Mouse (Mus musculus) small intestine, adult 2 months (tissue): ENCODE data around the gene Gak. TPM values are rescaled to one million over a fixed set of nuclear protein-coding genes. Genes with fewer than 3 reads are reported as not detected.

Source experiments
- H3K27ac ChIP-seq: fragments of 200-500 bp; 2 replicates; pipeline ENCODE4 v1.5.1; 2012; ENCODE audit warnings: low read depth, low read length, control low read depth, inconsistent platforms; ENCODE audit not compliant: insufficient read depth
- H3K27me3 ChIP-seq: fragments of 200-500 bp; 2 replicates; pipeline ENCODE4 v1.6.1; 2012; ENCODE audit warnings: mild to moderate bottlenecking, moderate library complexity, low read length, inconsistent platforms; ENCODE audit not compliant: control insufficient read depth, insufficient read depth
- H3K36me3 ChIP-seq: fragments of 200-500 bp; 2 replicates; pipeline ENCODE4 v1.6.1; 2012; ENCODE audit warnings: mild to moderate bottlenecking, low read length, control low read depth, inconsistent platforms; ENCODE audit not compliant: control insufficient read depth, insufficient read depth
- H3K4me1 ChIP-seq: fragments of 200-500 bp; 2 replicates; pipeline ENCODE4 v1.6.1; 2012; ENCODE audit warnings: low read length, inconsistent platforms, mixed read lengths; ENCODE audit not compliant: control insufficient read depth, insufficient read depth, insufficient read length
- H3K4me3 ChIP-seq: fragments of 200-500 bp; 2 replicates; pipeline ENCODE4 v1.5.1; 2012; ENCODE audit warnings: low read depth, mild to moderate bottlenecking, control low read depth, inconsistent platforms, low read length, moderate library complexity
- CTCF ChIP-seq: fragments of 200-500 bp; IDR thresholded peaks from 2 replicates; pipeline ENCODE4 v1.5.1; 2012; ENCODE audit warnings: low read depth, mild to moderate bottlenecking, control low read depth, inconsistent platforms, low read length, moderate library complexity, mixed read lengths; ENCODE audit not compliant: insufficient replicate concordance, insufficient read length; ENCODE audit errors: extremely low read depth
- POLR2A ChIP-seq: fragments of 200-500 bp; IDR thresholded peaks from 2 replicates; pipeline ENCODE4 v1.6.1; 2012; ENCODE audit warnings: low read depth, mild to moderate bottlenecking, control low read depth, inconsistent platforms, low read length, moderate library complexity
- WGBS: fragments of 180-500 bp; shearing (Covaris S2); methylation state at CpG from one replicate; pipeline ENCODE4 v1.1.7; 2018; 5-methylcytosine and 5-hydroxymethylcytosine counted together
- polyA plus RNA-seq: library from polyadenylated mRNA; depleted of rRNA; stranded (reverse); fragments of >200 nt; gene quantifications from 2 replicates; pipeline ENCODE4 v1.2.3, GENCODE M21; 2012

Gak gene
- polyA plus RNA-seq, 1 experiment, result 152 TPM

DNA sequence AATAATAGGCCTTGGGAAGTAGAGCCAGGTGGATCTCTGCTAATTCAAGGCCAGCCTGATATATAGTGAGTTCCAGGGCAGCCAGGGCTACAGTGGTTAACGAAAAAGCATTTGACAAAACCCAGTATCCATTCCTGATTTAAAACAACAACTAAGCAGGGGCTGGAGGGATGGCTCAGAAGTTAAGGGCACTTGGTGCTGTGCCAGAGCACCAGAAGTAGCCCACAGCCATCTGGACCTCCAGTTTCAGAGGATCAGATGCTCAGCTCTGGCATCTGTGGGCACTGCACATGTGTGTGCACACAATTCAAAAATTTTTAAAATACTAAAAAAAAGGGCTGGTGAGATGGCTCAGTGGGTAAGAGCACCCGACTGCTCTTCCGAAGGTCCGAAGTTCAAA lies 4.1 kb upstream of the Gak start:
- no peaks in the 10 kb centered on the region for H3K27me3 ChIP-seq
- H3K4me3 ChIP-seq, result no peak overlapping the region
- TF ChIP-seq CTCF, result no peak
- no peak for TF ChIP-seq POLR2A
- no peaks in the 10 kb centered on the region for H3K36me3 ChIP-seq
- no peaks in the 10 kb centered on the region for H3K4me1 ChIP-seq
- H3K27ac ChIP-seq, result no peak overlapping the region
- WGBS, result 86% methylated on average over 4 of the region's 4 CpGs

DNA sequence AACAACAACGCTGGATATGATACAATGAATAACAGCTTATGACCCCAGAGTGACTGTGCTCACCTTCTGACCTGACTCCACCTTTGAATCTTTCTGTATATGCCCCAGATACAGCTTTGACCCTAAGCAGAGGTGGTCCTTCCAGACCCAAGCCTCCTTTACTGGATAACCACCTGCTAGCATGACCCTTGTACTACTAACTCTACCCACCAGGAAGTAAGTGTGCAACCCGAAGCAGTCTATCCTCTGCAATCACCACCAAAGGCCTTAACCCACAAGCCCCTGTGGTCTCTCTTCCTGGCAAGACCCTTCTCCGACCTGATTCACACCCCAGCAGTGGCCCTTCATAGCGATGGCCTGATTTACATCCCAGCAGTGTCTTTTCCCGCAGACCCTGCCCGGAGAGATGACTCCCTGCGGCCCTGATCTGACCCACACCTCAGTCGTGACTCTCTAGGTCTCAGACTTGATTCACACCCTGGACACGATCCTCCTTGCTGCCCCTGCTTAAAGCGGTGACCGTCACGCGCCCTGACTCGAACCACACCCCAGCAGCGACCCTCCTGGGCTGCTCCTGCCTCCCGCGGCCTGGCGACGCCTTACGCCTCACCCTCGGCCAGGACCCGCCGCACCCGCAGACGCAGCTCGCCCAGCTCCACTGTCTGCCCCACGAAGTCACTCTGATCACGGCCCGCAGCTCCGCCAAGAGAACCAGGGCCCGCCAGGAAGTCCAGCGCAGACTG lies 493 bp downstream of the Gak start:
- peaks cover 7% of the 10 kb centered on the region; the same call in 1 of the 2 replicates for H3K4me1 ChIP-seq
- H3K27ac ChIP-seq, result peak overlapping the region; percentile 81
- peak overlapping the region; percentile 79 for H3K4me3 ChIP-seq
- 1% methylated on average over 32 of the region's 32 CpGs for WGBS
- no peaks in the 10 kb centered on the region for H3K27me3 ChIP-seq
- TF ChIP-seq POLR2A, result no peak; the same call in 1 of the 2 replicates
- TF ChIP-seq CTCF, result no peak
- peaks cover 7% of the 10 kb centered on the region for H3K36me3 ChIP-seq

DNA sequence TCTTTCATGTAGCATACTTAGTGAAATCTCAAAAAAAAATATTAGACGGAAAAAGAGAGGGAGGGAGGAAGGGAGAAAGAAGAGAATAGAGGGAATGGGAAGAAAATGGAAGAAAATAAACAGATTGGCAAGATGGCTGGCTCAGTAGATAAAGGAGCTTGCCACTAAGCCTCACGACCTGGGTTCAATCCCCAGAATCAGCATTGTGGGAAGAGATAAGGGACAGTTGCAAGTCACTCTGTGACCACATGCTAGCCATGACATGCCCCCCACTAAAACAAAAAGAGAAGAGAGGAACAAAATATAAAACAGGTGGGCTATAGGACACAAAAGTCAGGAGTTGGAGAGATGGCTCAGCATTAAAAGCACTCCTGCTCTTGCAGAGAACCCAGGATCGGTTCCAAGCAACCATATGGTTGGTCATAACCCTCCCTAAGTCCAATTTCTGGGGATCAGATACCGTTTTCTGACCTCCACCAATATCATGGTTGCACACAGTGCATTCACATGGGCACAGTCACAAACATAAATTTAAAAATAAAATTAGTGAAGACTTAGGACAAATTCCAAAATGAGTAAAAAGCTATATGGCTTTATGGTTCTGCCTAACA lies 3.4 kb downstream of the Gak start:
- TF ChIP-seq POLR2A (no peak), CTCF (no peak)

DNA sequence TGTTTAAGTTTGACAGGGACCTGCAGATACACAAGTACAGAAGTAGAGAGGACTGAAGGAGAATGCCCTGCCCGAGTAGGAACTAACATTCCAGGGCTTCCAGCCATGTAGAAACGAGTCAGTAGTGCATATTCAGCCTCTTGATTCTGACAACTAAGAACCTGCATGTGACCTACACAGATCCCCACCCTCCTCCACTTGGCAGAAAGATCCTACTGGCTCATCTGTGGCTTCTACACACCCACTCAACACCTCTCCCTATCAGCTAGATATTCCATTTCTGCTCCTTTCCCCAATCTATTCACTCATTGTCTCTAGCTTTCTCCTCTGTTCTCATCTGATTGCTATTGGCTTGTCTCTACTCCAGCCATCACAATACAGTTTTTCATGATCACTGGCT lies 7.7 kb downstream of the Gak start:
- H3K27me3 ChIP-seq, result no peaks in the 10 kb centered on the region
- 51% methylated on average over 2 of the region's 2 CpGs for WGBS
- H3K27ac ChIP-seq, result no peak overlapping the region
- no peak overlapping the region for H3K4me3 ChIP-seq
- TF ChIP-seq POLR2A, result no peak
- TF ChIP-seq CTCF, result no peak
- H3K4me1 ChIP-seq, result no peaks in the 10 kb centered on the region
- H3K36me3 ChIP-seq, result peaks cover 55% of the 10 kb centered on the region

More for the DNA sequence above, 3.4 kb downstream of the Gak start:
- Histone ChIP-seq H3K4me3 (no peak overlapping the region), H3K36me3 (peaks cover 30% of the 10 kb centered on the region), H3K4me1 (peaks cover 7% of the 10 kb centered on the region; the same call in 1 of the 2 replicates), H3K27me3 (no peaks in the 10 kb centered on the region), H3K27ac (no peak overlapping the region)
- WGBS, result 80% methylated on average over 4 of the region's 4 CpGs

DNA sequence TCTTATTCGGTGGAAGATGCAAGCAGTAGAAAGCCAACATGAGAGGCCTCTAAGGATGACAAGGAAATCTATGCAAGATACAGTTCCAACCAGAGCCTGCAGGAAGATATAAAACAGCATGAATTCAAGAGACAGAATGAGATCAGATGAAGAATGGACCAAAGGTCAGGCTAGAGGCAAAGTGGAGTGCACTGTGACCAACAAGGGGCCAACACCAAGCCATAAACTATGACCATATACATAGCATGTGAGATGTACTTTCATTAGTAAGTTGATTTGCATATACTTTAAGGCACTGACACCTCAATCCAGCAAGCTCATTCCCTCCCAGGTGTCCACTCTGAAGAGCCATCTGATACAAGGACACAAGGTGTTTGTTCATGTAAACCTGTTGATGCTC lies 19.1 kb downstream of the Gak start:
- Histone ChIP-seq H3K27ac (no peak overlapping the region), H3K4me3 (no peak overlapping the region), H3K4me1 (no peaks in the 10 kb centered on the region), H3K27me3 (no peaks in the 10 kb centered on the region), H3K36me3 (peaks cover 86% of the 10 kb centered on the region)
- 93% methylated on average over 1 of the region's 1 CpGs for WGBS
- TF ChIP-seq POLR2A (no peak), CTCF (no peak)

DNA sequence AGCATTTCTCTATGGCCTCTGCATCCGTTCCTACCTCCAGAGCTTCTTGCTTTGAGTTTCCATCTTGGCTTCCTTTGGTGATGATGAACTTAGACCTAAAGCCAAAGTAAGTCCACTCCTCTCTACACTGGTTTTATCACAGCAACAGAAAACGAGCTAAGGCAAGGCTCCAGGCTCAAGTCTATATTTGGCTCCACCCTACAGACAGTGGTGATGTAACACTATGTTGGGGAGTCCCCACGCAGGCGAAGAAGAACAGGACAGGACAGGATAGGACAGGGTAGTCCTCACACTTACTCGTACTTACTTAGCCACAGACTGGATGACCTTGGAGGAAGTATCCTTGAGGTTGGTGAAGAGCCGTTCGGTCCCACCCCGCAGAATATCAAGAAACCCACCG lies 27.0 kb downstream of the Gak start:
- H3K4me3 ChIP-seq, result no peak overlapping the region
- H3K27ac ChIP-seq, result no peak overlapping the region
- H3K4me1 ChIP-seq, result no peaks in the 10 kb centered on the region
- H3K27me3 ChIP-seq, result no peaks in the 10 kb centered on the region
- H3K36me3 ChIP-seq, result peaks cover 88% of the 10 kb centered on the region
- WGBS, result 85% methylated on average over 9 of the region's 9 CpGs
- TF ChIP-seq POLR2A (no peak), CTCF (no peak)

DNA sequence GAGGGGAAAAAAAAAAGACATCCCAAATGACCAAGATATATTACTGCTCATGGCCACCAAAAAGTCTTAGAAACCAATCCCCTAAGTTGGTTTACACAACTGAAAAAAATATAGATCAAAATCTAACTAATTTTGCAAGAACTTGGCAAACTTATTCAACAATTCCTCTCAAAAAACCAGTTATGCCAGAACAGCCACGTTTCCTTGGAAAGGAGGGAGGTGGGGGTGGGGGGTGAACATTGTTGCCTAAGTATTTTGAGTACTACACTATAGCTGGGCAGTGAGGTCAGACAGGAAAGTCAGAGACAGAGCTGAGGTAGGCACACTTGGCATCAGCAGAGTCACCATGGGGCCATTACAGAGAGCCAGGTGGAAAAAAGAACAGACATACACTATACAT lies 29.6 kb downstream of the Gak start:
- no peaks in the 10 kb centered on the region for H3K27me3 ChIP-seq
- 53% methylated on average over 1 of the region's 1 CpGs for WGBS
- TF ChIP-seq POLR2A, result no peak
- TF ChIP-seq CTCF, result no peak
- H3K4me1 ChIP-seq, result no peaks in the 10 kb centered on the region
- peaks cover 88% of the 10 kb centered on the region for H3K36me3 ChIP-seq
- H3K27ac ChIP-seq, result no peak overlapping the region
- no peak overlapping the region for H3K4me3 ChIP-seq
